Mouse (Mus musculus) cerebellum, adult 11 months (tissue): Measurements from ENCODE around the gene Vmn1r89.

Experiments
- DNase-seq: peaks from one replicate; pipeline ENCODE4 v3.0.0; 2022

The Vmn1r89 gene

GRCm38 (mm10) chr7:13212720-13213119, at the start of gene Vmn1r89:
Gene Vmn1r89, plus strand, starts transcription at chr7:13213020.
- no peak for DNase-seq

GRCm38 (mm10) chr7:13260746-13261700, 48.2 kb downstream of the Vmn1r89 start:
- DNase-seq: no peak

- no peak for DNase-seq
These were observed 51.0 kb downstream of the Vmn1r89 start for GRCm38 (mm10) chr7:13263851-13264250.

GRCm38 (mm10) chr7:13264396-13264795, 51.6 kb downstream of the Vmn1r89 start:
- DNase-seq: no peak

GRCm38 (mm10) chr7:13268749-13269260, 56.0 kb downstream of the Vmn1r89 start:
- no peak for DNase-seq

- no peak for DNase-seq
These were observed 56.6 kb downstream of the Vmn1r89 start for GRCm38 (mm10) chr7:13269394-13269793.
